Mouse (Mus musculus) liver, adult 2 months (tissue): ENCODE results near the gene Samd15.

ENCODE experiments used
- CTCF ChIP-seq: fragments of 200-500 bp; IDR thresholded peaks from 2 replicates; pipeline ENCODE4 v1.5.1; 2011; ENCODE audit warnings: low read depth, low read length, control low read depth
- POLR2A ChIP-seq: fragments of 200-500 bp; IDR thresholded peaks from 2 replicates; pipeline ENCODE4 v1.6.1; 2011; ENCODE audit warnings: low read length, control low read depth; ENCODE audit not compliant: insufficient read depth; ENCODE audit errors: extremely low read depth

DNA sequence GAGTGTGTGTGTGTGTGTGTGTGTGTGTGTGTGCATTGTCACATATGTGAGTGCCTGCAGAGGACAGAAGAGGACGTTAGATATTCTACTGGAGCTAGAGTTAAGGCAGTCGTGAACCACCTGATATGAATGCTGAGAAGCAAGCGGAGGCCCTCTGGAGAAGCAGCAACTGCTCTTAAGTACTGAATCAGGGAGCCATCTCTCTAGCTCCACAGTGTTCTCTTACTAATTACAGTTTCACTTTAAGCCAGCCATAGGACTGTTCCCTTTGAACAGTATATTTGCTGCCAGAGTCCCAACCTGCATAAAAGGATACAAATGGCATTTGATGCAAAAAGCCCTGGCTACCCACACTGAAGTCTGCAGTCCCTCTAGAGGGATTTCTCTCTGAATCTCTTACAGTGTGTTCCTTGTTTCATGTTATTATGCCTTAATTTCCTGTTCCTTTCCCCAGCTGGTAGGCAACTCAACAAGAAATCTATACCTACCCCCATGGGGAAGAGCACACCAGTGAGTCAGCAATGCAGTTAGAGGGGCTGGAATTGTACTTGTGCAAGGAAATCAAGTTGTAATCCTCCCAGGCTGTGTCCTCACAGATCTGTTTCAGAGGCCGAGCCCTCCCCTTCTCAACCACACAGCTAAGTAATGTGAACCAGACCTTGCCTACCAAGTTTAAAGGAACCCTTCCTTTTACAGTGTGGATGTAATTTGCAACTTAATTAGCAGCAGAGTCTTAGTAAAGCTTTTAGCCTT is 24.2 kb upstream of the Samd15 start:
- no peak for TF ChIP-seq POLR2A
- no peak for TF ChIP-seq CTCF
